Mouse (Mus musculus): ENCODE results near the gene Zdhhc14.

Gene Zdhhc14

GRCm38 (mm10) chr17:5747539-5748500 is 255.5 kb downstream of the Zdhhc14 start:
- DNase-seq, result no peak

- DNase-seq, result peak; percentile 51
Observed at GRCm38 (mm10) chr17:5748501-5748894, 256.1 kb downstream of the Zdhhc14 start.

- DNase-seq, result no peak
Observed at GRCm38 (mm10) chr17:5750278-5750677, 257.9 kb downstream of the Zdhhc14 start.

GRCm38 (mm10) chr17:5751066-5751465 is 258.7 kb downstream of the Zdhhc14 start:
- DNase-seq, result no peak

- DNase-seq, result no peak
Observed at GRCm38 (mm10) chr17:5752322-5752715, 260.0 kb downstream of the Zdhhc14 start.

GRCm38 (mm10) chr17:5752716-5753585 is 260.6 kb downstream of the Zdhhc14 start:
- DNase-seq, result peak; percentile 91

- DNase-seq, result no peak
Observed at GRCm38 (mm10) chr17:5755489-5755888, 263.1 kb downstream of the Zdhhc14 start.

- DNase-seq, result no peak
Observed at GRCm38 (mm10) chr17:5756065-5756464, 263.7 kb downstream of the Zdhhc14 start.

- DNase-seq, result no peak
Observed at GRCm38 (mm10) chr17:5756855-5757254, 264.5 kb downstream of the Zdhhc14 start.

GRCm38 (mm10) chr17:5763768-5764167 is 271.4 kb downstream of the Zdhhc14 start:
- no peak for DNase-seq

GRCm38 (mm10) chr17:5764270-5764669 is 271.9 kb downstream of the Zdhhc14 start:
- no peak for DNase-seq

GRCm38 (mm10) chr17:5765746-5766145 is 273.4 kb downstream of the Zdhhc14 start:
- DNase-seq, result no peak

GRCm38 (mm10) chr17:5768164-5768705 is 275.9 kb downstream of the Zdhhc14 start:
- DNase-seq, result no peak

GRCm38 (mm10) chr17:5768810-5769520 is 276.6 kb downstream of the Zdhhc14 start:
- no peak for DNase-seq

- peak; percentile 74 for DNase-seq
Observed at GRCm38 (mm10) chr17:5769776-5770175, 277.4 kb downstream of the Zdhhc14 start.

GRCm38 (mm10) chr17:5770265-5771249 is 278.2 kb downstream of the Zdhhc14 start:
- DNase-seq, result peak; percentile 75

- DNase-seq, result no peak
Observed at GRCm38 (mm10) chr17:5780213-5780975, 288.0 kb downstream of the Zdhhc14 start.

- no peak for DNase-seq
Observed at GRCm38 (mm10) chr17:5785238-5785637, 292.9 kb downstream of the Zdhhc14 start.

- no peak for DNase-seq
Observed at GRCm38 (mm10) chr17:5792164-5792791, 299.9 kb downstream of the Zdhhc14 start.

- no peak for DNase-seq
Observed at GRCm38 (mm10) chr17:5793593-5793992, 301.2 kb downstream of the Zdhhc14 start.
